Mouse (Mus musculus) lung, postnatal 10 days (tissue): ENCODE results near the gene Plcz1.

Experiments
- DNase-seq: peaks from one replicate; pipeline ENCODE4 v3.0.0; 2021

Plcz1 gene

GRCm38 (mm10) chr6:139947106-139947879, 94.0 kb downstream of the Plcz1 start:
- DNase-seq, result no peak
